Mouse (Mus musculus) forelimb bud, embryonic 11.5 days (tissue): ENCODE measurements around the gene Ranbp1.
"Not testable (repeated sequence)": the region's sequence is repeated elsewhere in the genome, so short reads cannot be mapped to it uniquely, and the experiment has no call there.

Experiments used
- DNase-seq: peaks from one replicate; pipeline ENCODE4 v3.0.0-alpha.2; 2012; ENCODE audit warnings: low read depth, low spot score

Gene Ranbp1

GRCm38 (mm10) chr16:18248433-18249363 lies at the start of gene Ranbp1, which contains the start of gene Trmt2a:
Gene Ranbp1, minus strand, starts transcription at chr16:18248732.
Gene Trmt2a, plus strand, starts transcription at chr16:18248679.
- peak; percentile 98 for DNase-seq

DNA sequence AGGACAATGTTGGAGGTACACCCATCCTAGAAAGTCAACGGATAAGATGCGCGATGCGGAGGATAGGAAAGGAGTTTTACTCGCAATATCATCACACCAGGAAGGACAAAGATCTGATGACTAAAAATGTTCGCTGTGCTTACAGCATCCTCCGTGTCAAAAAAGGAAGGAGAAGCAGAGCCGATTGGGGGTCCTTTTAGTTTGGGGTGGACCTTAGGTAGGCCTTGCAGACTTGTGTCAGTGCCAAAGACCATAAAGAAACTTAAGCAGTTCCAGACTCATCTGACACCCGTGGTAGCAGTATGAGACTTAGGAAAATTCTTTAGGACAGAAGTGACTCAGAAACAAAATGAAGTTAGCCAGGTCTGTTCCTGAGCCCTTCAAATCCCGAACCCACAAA lies 41.1 kb upstream of the Ranbp1 start:
- DNase-seq, result not testable (repeated sequence)

DNA sequence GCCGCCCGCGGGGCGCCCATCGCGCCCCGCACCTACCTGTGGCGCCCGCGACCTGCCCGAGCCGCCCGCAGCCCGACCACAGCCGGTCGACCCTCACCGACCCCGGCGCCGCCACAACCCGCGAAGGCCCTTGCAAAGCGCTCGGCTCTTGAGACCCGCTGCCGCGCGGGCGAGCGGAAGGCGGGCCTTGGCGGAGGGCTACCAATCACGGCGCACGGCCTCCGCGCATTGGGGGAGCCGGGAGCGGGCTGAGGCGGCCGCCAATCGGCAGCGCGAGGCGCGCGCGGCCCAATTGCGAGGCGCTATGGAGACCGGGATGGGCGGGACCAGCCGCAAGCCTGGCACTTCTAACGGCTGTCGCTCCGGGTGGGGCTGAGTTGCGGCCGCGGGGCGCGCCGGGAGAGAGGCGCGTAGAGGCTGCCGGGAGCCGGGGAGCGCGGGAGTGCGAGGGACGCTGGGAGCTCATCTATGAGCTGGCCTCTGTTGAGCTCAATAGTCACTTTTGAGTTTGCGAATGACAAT lies 40.6 kb upstream of the Ranbp1 start, which contains the start of gene Dgcr8:
Gene Dgcr8, minus strand, starts transcription at position 180 of the 522 bp plus-strand sequence.
- peak; percentile 97 for DNase-seq

DNA sequence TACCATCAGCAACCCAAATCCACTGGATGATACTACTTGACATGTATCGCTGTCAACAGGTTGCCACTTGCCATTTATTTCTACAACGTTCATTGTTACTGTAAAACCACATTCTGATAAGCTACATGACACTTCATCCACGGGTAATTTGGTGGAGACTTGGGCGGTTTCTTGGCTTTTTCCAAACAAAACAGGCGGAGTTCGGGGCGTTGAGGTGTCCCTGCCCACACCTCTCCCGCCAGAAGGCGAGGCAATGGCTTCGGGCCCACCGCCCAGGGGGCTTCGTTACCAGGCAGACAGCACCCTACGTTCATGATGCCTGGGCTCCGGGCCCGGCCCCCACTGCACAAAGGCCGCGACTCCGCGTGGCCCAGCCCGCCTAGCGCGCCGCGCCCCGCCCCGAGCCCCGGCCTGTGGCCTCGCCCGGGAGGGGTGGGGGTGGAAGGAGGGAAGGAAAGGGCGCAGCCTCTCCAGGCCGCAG lies 40.1 kb upstream of the Ranbp1 start:
- no peak for DNase-seq

- peak; percentile 21 for DNase-seq
These were observed 39.6 kb upstream of the Ranbp1 start for GRCm38 (mm10) chr16:18288166-18288565.

DNA sequence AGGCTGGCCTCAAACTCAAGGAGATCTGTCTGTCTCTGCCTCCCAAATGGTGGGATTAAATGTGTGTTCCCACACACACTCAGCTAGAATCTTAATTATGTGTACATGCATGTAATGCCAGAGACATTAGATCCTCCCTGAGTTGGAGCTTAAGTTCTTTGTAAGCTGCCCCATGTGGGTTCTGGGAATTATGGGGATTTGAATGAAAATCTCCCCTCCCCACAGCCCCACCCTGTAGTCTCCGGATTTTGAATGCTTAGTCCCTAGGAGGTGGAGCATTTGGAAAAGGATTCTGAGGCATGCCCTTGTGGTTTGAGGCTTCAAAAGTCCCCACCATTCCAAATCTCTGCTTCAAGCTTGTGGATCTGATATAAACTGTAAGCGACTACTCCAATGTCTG lies 26.6 kb upstream of the Ranbp1 start:
- no peak for DNase-seq

DNA sequence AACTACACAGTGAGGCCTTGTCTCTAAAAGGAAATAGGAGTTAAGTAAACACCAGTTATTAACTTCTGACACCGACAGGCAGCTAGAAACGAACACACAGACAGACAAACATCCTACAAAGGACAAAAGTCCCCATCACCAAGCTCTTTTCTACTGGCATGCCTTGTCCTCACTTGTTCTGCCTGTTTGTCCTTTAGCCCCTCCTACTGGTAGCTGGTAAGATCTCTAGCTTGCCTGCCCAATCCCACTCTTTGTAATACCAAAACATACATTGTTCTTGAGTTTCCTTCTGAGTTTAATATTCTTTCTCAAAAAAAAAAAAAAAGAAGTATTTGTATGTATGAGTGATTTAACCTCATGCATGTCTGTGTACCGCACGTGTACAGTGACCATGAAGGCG lies 19.6 kb upstream of the Ranbp1 start:
- no peak for DNase-seq

DNA sequence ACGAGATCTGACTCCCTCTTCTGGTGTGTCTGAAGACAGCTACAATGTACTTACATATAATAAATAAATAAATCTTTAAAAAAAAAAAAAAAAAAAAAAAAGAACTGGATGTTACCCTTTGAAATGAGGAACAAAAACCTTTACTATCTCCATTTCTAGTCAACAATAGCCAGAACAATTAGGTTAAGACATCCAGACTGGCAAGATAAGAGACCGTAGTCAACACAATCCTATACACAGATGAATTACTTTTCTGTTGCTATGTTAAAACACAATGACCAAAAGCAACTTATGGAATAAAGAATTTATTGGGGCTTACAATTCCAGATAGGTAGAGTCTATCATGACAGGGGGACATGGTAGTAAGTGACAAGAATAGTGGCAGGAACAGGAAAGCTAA lies 16.5 kb upstream of the Ranbp1 start:
- no peak for DNase-seq

DNA sequence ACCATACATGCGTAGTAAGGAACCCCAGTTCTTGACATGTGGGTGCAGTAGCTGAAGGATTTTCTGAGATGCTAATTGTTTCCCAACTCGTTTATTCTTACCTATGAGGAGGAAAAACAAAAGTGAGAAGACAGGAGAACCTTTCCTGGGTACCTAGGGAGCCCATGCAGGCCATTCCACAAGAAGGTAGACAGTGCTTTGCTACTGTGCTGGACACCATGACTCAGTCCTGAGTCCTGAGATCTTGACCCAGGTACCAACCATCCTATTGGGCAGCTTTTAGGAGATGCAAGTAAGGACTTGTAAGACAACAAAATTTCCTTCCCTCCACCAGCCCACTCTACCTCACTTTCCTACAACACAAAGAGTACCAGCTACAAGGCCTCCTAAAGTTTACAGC lies 9.7 kb upstream of the Ranbp1 start, which contains the start of gene Gm49776:
Gene Gm49776, minus strand, starts transcription at position 101 of the 400 bp plus-strand sequence.
- no peak for DNase-seq

GRCm38 (mm10) chr16:18253866-18254265 lies 5.3 kb upstream of the Ranbp1 start:
- DNase-seq, result no peak

- no peak for DNase-seq
These were observed 4.2 kb upstream of the Ranbp1 start for GRCm38 (mm10) chr16:18252736-18253135.

DNA sequence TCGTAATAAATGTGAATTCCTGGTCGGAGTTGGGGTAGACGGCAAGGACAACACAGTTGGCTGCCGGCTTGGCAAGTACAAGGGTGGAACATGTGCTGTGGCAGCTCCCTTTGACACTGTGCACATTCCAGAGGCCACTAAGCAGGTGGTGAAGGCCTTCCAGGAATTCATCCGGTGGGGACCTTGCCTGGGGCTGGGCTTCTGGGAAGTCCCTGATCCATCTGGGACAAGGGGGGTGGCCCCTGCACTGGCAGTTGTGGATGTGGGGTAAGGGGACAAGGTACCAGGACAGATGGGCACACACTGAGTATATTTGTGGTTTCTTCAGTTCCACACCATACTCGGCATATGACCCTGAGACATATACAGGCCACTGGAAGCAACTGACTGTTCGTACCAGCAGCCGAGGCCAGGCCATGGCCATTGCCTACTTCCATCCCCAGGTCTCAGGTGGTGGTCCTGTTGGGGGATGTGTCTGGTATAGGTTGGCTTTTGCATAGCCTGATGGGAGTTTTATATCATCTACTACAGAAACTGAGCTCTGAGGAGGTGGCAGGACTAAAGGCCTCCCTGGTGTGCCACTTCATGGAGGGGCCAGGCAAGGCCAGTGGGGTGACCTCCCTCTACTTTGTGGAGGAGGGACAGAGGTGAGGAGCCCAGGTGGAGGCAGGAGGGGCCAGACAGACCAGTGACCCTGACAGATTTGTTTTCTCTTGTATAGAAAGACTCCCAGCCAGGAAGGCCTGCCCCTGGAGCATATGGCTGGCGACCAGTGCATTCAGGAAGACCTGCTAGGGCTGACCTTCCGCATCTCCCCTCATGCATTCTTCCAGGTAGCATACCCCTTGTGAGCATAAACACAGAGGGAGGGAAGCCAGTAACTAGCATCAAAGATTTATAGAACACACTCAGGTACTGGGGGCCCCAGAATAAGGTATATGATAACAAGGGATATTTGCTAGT lies 2.6 kb upstream of the Ranbp1 start:
- no peak for DNase-seq

DNA sequence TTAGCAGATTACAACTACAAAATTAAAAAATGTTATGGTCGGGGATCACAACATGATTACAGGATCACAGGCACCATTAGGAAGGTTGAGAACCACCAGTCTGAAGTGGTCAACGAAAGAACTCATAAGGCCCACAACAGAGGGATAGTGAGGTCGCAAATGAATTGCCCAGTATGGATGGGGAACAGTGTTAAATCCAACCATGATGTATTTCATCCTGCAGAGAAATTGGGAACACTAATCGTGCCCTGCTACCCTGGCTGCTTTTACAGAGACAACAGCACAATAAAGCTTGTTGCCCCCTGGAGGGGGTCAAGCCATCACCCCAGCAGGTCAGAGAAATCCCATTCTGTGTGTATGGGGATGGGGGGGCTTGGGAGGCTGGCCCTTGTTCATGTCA lies 1.7 kb upstream of the Ranbp1 start:
- no peak for DNase-seq

GRCm38 (mm10) chr16:18249364-18249967 lies 934 bp upstream of the Ranbp1 start:
- DNase-seq, result peak; percentile 35

- DNase-seq, result no peak
These were observed 772 bp downstream of the Ranbp1 start for GRCm38 (mm10) chr16:18247521-18248399.

- no peak for DNase-seq
These were observed 7.0 kb downstream of the Ranbp1 start for GRCm38 (mm10) chr16:18241581-18241980.

DNA sequence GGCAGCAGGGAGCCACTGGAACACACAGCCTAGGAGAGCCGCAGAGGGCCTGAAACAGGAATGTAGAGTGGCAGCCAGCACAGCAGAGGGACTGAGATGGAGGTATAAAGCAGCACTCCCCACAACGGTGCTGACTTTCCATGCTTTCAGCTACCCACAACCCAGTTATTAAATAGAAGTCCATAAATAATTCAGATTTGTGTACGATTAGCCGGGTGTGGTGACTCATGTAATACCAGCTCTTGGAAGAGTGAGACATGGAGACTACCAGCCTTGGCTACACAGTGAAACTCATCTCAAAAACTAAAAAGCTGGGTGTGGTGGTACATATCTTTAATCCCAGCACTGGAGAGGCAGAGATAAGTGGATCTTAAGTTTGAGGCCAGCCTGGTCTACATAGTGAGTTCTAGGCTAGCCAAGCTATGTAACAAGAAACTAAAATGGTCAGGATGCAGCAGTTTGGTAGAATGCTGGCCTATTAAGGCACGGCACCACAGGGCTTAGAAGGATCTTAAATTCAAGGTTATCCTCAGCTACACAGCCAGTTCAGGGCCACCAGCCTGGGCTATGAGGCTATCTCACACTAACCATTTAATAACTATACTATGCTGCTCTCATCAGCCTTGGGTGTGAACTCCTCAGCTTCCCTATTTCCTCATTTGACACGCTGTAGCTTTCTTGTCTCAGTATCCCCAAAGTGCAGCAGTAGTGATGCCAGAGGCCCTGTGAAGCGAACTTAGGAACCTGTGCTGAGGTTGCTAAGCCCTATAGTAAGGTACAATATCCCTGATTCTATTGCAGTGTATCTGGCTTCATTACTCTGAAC lies 11.6 kb downstream of the Ranbp1 start:
- no peak for DNase-seq

DNA sequence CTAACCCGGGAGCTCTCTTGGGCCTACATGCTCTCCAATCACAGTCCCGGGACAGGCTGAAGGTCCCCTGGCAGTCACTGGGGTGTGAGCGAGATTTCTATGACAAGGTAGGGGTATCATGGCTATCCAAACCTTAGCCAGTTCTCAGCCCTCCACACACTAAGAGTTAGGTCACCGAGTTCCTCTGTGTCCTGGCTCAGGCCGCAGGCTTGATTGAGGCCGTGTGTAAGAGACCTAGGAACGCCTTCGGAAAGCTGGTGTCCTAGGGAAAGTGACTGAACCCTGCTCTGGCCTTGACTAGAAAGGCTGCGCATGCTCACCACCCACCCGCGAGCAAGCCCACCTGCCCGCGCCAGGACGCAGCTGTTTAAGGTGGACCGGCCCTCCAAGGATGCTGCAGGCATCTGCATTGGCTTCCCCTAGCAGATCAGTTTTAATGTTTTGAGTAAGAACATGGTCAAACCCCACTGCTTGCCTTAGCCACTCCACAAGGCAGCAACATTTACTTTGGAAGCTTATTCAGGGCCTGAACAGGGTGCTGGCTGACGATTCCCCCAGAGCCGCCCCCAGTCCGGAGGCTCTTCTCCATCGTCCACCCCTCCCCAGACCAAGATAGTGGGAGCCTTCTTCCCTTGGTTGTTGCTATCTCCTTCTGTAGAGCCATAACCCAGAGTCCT lies 13.0 kb downstream of the Ranbp1 start:
- peak; percentile 67 for DNase-seq
